Mouse (Mus musculus) midbrain, embryonic 11.5 days (tissue): ENCODE results near the gene Vstm4. TPM values are rescaled to one million over a fixed set of nuclear protein-coding genes. Genes with fewer than 3 reads are reported as not detected.

ENCODE experiments used
- polyA plus RNA-seq: library from polyadenylated mRNA; unstranded; fragments of >200 nt; fragmentation: Nextera tagmentation; extraction: Ambion mirVana; gene quantifications from 2 replicates; pipeline ENCODE4 v1.2.1, GENCODE M21; 2014

The Vstm4 gene
- polyA plus RNA-seq, 1 experiment from 2014 or later, result 4.5 TPM

Other genes starting within 250 kb of the Vstm4 start
- not detected in 2 replicates for gene 3425401B19Rik, start 171.5 kb upstream of the Vstm4 start, polyA plus RNA-seq
- gene Tmem273, start 70.8 kb upstream of the Vstm4 start, polyA plus RNA-seq, result 0.57 and 0.72 TPM in 2 replicates
- not detected in 2 replicates for gene Fam170b, start 22.8 kb upstream of the Vstm4 start, polyA plus RNA-seq
- gene Lrrc18, start 134.6 kb downstream of the Vstm4 start, polyA plus RNA-seq, result 0.23 and 0.25 TPM in 2 replicates